In genomic region chr10:77294691-77295090, GRCm38 (mm10) we compare ENCODE assay signal across 18 mouse cellular contexts. TPM values are rescaled to one million over a fixed set of nuclear protein-coding genes. Genes with fewer than 3 reads are reported as not detected.
A peak's percentile ranks its signal among the peaks of the same experiment; 100 is the strongest.
DNase-seq lines count a peak whose midpoint lies in the region; ATAC-seq and TF ChIP-seq lines count a peak whose summit lies in the region.
"Had no signal": no experiment of that assay in that cellular context is flagged by ENCODE, and none has a peak within 500 bp of the region (broad histone marks: within the 10 kb centered on the region; RNA-seq: fewer than 3 reads in every experiment).

No protein-coding gene starts in this region.

- WGBS in midbrain, postnatal 0 days: 91% methylated on average over 12 of the region's 12 CpGs

- H3K9me3 ChIP-seq in midbrain, postnatal 0 days (ENCODE audit: low read length): no peaks in the 10 kb centered on the region
- H3K9me3 ChIP-seq: embryonic facial prominence, embryonic 10.5 days; heart, embryonic 15.5 days; hindbrain, embryonic 13.5 days; intestine, embryonic 15.5 days; kidney, embryonic 15.5 days; limb, embryonic 15.5 days had no signal

- H3K9ac ChIP-seq in midbrain, postnatal 0 days (replicated peaks; ENCODE audit: low read length, poor library complexity, severe bottlenecking): no peak overlapping the region
- H3K9ac ChIP-seq: heart, embryonic 15.5 days; hindbrain, embryonic 13.5 days; intestine, embryonic 15.5 days; kidney, embryonic 15.5 days; limb, embryonic 15.5 days had no signal

- no peaks in the 10 kb centered on the region for H3K4me1 ChIP-seq in midbrain, postnatal 0 days (ENCODE audit: insufficient read depth, low read length)
- H3K4me1 ChIP-seq: embryonic facial prominence, embryonic 10.5 days; hindbrain, embryonic 13.5 days; intestine, embryonic 15.5 days; kidney, embryonic 15.5 days; limb, embryonic 15.5 days had no signal

- ATAC-seq in cerebellum, adult (ENCODE audit: insufficient number of reproducible peaks, low FRiP score, low TSS enrichment): peak; percentile 77
- no peak; the same call in 1 of the 2 replicates for ATAC-seq in megakaryocyte-erythroid progenitor cell, adult 5-6 weeks (replicated peaks; ENCODE audit: low FRiP score, low TSS enrichment, poor library complexity, severe bottlenecking)
- ATAC-seq in midbrain, postnatal 0 days (ENCODE audit: low FRiP score): no peak
- ATAC-seq: intestine, embryonic 15.5 days had no signal

- H3K36me3 ChIP-seq in midbrain, postnatal 0 days (ENCODE audit: insufficient read depth, low read length): peaks cover 39% of the 10 kb centered on the region
- H3K36me3 ChIP-seq: intestine, embryonic 15.5 days had no signal

- H3K4me3 ChIP-seq in layer of hippocampus, adult 2 months: no peak overlapping the region
- no peak overlapping the region for H3K4me3 ChIP-seq in midbrain, postnatal 0 days (ENCODE audit: low read depth, low read length)
- H3K4me3 ChIP-seq: embryonic facial prominence, embryonic 10.5 days; heart, embryonic 15.5 days; hindbrain, embryonic 13.5 days; intestine, embryonic 15.5 days; kidney, embryonic 15.5 days; limb, embryonic 15.5 days had no signal

- 0 out of 2 replicates have a peak overlapping the region, but pooled peaks have one; percentile 3 for H3K27ac ChIP-seq in layer of hippocampus, adult 2 months
- no peak overlapping the region for H3K27ac ChIP-seq in midbrain, postnatal 0 days (ENCODE audit: low read depth, low read length)
- H3K27ac ChIP-seq: embryonic facial prominence, embryonic 10.5 days; heart, embryonic 15.5 days; hindbrain, embryonic 13.5 days; intestine, embryonic 15.5 days; kidney, embryonic 15.5 days; limb, embryonic 15.5 days had no signal

- peak; percentile 42 to 49 for DNase-seq in layer of hippocampus, adult 2 months (ENCODE audit: low spot score in 2 of 2)
- DNase-seq in layer of hippocampus, adult 9-10 months (ENCODE audit: low spot score): no peak
- peak; percentile 80 for DNase-seq in cerebellum, adult 8-10 months
- peak; percentile 27 to 33 for DNase-seq in layer of hippocampus, postnatal 36 days
- no peak for DNase-seq in midbrain, postnatal 0 days (ENCODE audit: low spot score)
- DNase-seq: adrenal gland, postnatal 14 days; lung, adult 18-20 months; lung, postnatal 36 days; thymus, adult 18-20 months had no signal

- H3K27me3 ChIP-seq in midbrain, postnatal 0 days (ENCODE audit: insufficient read depth, low read length): no peaks in the 10 kb centered on the region
- H3K27me3 ChIP-seq: heart, embryonic 15.5 days; hindbrain, embryonic 13.5 days; intestine, embryonic 15.5 days; kidney, embryonic 15.5 days; limb, embryonic 15.5 days had no signal

- TF ChIP-seq CTCF in layer of hippocampus, adult 2 months (conservative IDR thresholded peaks at IDR 0.05): no peak
- no peak for TF ChIP-seq CTCF in midbrain, postnatal 0 days (IDR thresholded peaks at IDR 0.05)

- H3K4me2 ChIP-seq in midbrain, postnatal 0 days (ENCODE audit: low read depth, low read length, poor library complexity, severe bottlenecking): no peak overlapping the region
- H3K4me2 ChIP-seq: heart, embryonic 15.5 days; hindbrain, embryonic 13.5 days; intestine, embryonic 15.5 days; kidney, embryonic 15.5 days; limb, embryonic 15.5 days; midbrain, embryonic 11.5 days had no signal

RNA-seq across cellular contexts. Expression of gene Pofut2, which starts 35.7 kb away (rescaled TPM):
- 10 to 100 TPM; 29.5 to 30.1 TPM for total RNA-seq in layer of hippocampus, adult 2 months (2021)
- 10 to 100 TPM; 31.7 to 32.6 TPM for total RNA-seq in layer of hippocampus, postnatal 36 days (2021)
- 18.3 and 24.5 TPM in 2 replicates for total RNA-seq in megakaryocyte-erythroid progenitor cell, adult 5-6 weeks (2014; fragmentation: Nextera tagmentation)
- total RNA-seq in megakaryocyte-erythroid progenitor cell, adult 5-6 weeks (2017): 7.4 and 14.8 TPM in 2 replicates
- 34.8 and 49.9 TPM in 2 replicates for total RNA-seq in midbrain, postnatal 0 days (2014; rRNA removed)
- polyA plus RNA-seq in midbrain, postnatal 0 days (2015; fragmentation: Nextera tagmentation; extraction: Ambion mirVana): 43.2 and 44.8 TPM in 2 replicates

Comparison
In these comparisons a context has a peak if more than half of its experiments do, and no peak if none do; other contexts are left out.
1. DNase-seq: peak in layer of hippocampus, adult 2 months (2 of 2), cerebellum, adult 8-10 months (single experiment) and layer of hippocampus, postnatal 36 days (2 of 2); none in layer of hippocampus, adult 9-10 months (single experiment) and midbrain, postnatal 0 days (single experiment).